Mouse (Mus musculus): ENCODE data around the gene Fads1. TPM values are rescaled to one million over a fixed set of nuclear protein-coding genes. Genes with fewer than 3 reads are reported as not detected.
A peak's percentile ranks its signal among the peaks of the same experiment; 100 is the strongest.

Fads1 gene
- polyA plus RNA-seq, 1 experiment, result 117 TPM

DNA sequence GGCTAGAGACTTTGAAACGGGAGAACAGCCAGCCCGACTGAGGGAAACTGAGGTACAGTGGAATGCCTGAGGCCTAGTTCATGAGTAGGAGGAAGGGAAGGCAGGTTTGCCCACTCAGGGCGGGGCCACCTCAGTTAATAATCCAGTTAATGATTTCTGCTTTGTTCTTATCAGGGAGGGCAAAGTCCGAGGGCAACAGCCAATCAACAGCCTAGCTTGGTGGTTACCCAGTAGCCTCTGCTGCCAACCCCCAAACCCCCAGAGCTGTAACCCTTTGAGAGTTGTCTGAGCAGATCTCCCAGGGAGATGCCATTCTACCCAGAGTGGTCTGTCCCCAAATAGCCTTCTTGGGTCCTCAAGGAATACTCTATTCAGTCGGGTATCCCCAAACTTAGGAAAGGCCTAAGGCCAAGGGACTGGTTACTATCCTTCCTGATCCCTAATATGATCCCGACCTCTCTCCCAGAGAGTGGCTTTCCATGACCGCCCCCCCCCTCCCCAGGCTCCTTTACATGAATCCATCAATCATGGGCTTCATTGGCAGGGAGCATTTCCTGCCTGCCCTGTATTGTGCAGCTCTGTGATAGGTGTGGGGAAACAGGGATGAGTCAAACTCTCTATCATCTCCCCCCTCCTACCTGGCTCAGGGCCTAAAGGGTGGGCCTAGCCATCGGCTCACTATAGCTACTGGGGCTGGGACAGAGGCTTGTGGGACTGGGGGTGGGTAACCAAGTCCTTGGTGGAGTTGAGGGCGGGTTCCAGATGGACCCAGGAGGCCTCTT is 53.3 kb downstream of the Fads1 start:
- TF ChIP-seq CTCF (IDR thresholded peaks at IDR 0.05; ENCODE audit: insufficient read depth, low read length) (no peak), POLR2A (IDR thresholded peaks at IDR 0.05; ENCODE audit: borderline replicate concordance, extremely low read depth, low read depth, low read length) (no peak)
- DNase-seq, result no peak
- no peak overlapping the region for H3K4me3 ChIP-seq (replicated peaks; ENCODE audit: extremely low read depth, low read depth, low read length)
- WGBS, result 70% methylated on average over 9 of the region's 9 CpGs
- H3K4me1 ChIP-seq (ENCODE audit: control insufficient read depth, insufficient read depth, low read length), result no peaks in the 10 kb centered on the region

DNA sequence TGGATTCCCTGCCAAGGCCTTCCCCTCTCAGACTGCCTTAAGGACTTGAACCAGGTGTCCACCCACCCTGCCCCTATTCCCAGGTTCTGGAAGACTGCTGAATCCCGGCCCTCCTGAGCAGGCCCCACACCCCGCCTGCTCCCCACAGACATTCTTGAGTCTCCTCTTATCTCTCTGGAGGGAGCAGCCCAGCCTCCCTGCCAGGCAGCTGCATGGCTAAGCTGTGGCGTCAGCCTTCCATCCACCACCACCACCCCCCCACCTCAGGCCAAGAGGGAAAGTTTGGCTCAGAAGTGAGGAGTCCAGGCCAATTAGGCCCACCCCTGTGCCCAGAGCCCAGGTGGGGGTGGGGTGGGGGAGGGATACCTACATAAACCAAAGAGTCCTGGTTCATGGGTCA is 55.8 kb downstream of the Fads1 start:
- 58% methylated on average over 3 of the region's 3 CpGs for WGBS
- TF ChIP-seq CTCF (IDR thresholded peaks at IDR 0.05; ENCODE audit: insufficient read depth, low read length) (no peak), POLR2A (IDR thresholded peaks at IDR 0.05; ENCODE audit: borderline replicate concordance, extremely low read depth, low read depth, low read length) (no peak)
- H3K4me3 ChIP-seq (replicated peaks; ENCODE audit: extremely low read depth, low read depth, low read length), result no peak overlapping the region
- peak; percentile 25 for DNase-seq
- no peaks in the 10 kb centered on the region for H3K4me1 ChIP-seq (ENCODE audit: control insufficient read depth, insufficient read depth, low read length)

- H3K4me1 ChIP-seq (ENCODE audit: control insufficient read depth, insufficient read depth, low read length), result no peaks in the 10 kb centered on the region
- WGBS, result 60% methylated on average over 2 of the region's 2 CpGs
- no peak overlapping the region for H3K4me3 ChIP-seq (replicated peaks; ENCODE audit: extremely low read depth, low read depth, low read length)
- TF ChIP-seq POLR2A (IDR thresholded peaks at IDR 0.05; ENCODE audit: borderline replicate concordance, extremely low read depth, low read depth, low read length) (no peak), CTCF (IDR thresholded peaks at IDR 0.05; ENCODE audit: insufficient read depth, low read length) (no peak)
- no peak for DNase-seq
Measured at GRCm38 (mm10) chr19:10239419-10239818, 56.7 kb downstream of the Fads1 start.

GRCm38 (mm10) chr19:10239975-10240653 is 57.4 kb downstream of the Fads1 start:
- peak overlapping the region; percentile 26 for H3K4me3 ChIP-seq (replicated peaks; ENCODE audit: extremely low read depth, low read depth, low read length)
- WGBS, result 4% methylated on average over 26 of the region's 26 CpGs
- TF ChIP-seq CTCF (IDR thresholded peaks at IDR 0.05; ENCODE audit: insufficient read depth, low read length) (no peak), POLR2A (IDR thresholded peaks at IDR 0.05; ENCODE audit: borderline replicate concordance, extremely low read depth, low read depth, low read length) (no peak)
- peak; percentile 18 for DNase-seq
- H3K4me1 ChIP-seq (ENCODE audit: control insufficient read depth, insufficient read depth, low read length), result no peaks in the 10 kb centered on the region

- Histone ChIP-seq H3K4me1 (ENCODE audit: control insufficient read depth, insufficient read depth, low read length) (no peaks in the 10 kb centered on the region), H3K4me3 (replicated peaks; ENCODE audit: extremely low read depth, low read depth, low read length) (peak within 1 kb of the TSS; percentile 26)
- 10% methylated on average over 43 of the region's 43 CpGs for WGBS
- peak; percentile 69 for TF ChIP-seq CTCF (IDR thresholded peaks at IDR 0.05; ENCODE audit: insufficient read depth, low read length)
- no peak for TF ChIP-seq POLR2A (IDR thresholded peaks at IDR 0.05; ENCODE audit: borderline replicate concordance, extremely low read depth, low read depth, low read length)
- peak; percentile 83 for DNase-seq
Measured at GRCm38 (mm10) chr19:10240654-10241305, 58.1 kb downstream of the Fads1 start, which contains the start of gene Myrf. Myrf (minus strand) TSS chr19:10240748.

DNA sequence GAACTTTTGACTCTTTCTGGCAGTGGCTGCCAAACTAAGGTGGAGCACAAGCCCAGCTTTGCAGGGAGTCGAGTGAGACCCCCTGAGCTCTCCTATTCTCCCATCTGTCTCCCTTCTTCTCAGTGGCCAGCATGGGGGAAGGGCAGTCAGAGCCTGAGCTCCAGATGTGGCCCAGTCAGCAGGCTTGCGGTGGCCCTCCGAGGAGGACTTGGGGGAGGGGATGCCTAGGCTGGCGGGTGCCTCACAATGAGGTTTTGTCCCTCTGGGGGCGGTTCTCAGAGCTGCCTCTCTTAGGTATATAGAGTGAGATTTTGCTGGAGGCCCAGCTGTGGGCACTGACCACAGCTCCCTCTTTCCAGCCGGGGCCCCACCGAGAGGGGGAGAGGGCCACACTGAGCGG is 60.2 kb downstream of the Fads1 start:
- Histone ChIP-seq H3K4me1 (ENCODE audit: control insufficient read depth, insufficient read depth, low read length) (no peaks in the 10 kb centered on the region), H3K4me3 (replicated peaks; ENCODE audit: extremely low read depth, low read depth, low read length) (no peak overlapping the region)
- 39% methylated on average over 8 of the region's 8 CpGs for WGBS
- no peak for TF ChIP-seq CTCF (IDR thresholded peaks at IDR 0.05; ENCODE audit: insufficient read depth, low read length)
- TF ChIP-seq POLR2A (IDR thresholded peaks at IDR 0.05; ENCODE audit: borderline replicate concordance, extremely low read depth, low read depth, low read length), result no peak
- no peak for DNase-seq

DNA sequence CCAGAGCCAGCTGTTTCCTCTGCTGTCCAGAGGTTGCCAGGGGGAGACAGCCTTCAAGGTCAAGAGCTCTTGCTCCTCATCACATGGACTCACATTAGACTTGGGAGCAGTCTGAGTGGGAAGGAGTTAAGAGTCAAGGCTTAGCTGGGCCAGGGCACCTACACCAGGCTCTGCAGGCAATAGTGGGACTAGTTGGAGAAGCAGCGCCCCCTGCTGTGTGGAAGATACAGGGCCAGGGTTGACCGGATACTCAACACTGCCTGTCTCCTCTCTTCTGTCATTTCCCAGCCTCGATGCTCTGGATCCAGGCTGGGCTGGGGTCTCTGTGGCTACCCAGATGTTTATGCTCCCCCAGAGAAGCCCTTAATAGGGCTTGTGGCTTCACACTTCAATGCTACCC is 61.5 kb downstream of the Fads1 start:
- DNase-seq, result peak; percentile 48
- WGBS, result 19% methylated on average over 3 of the region's 3 CpGs
- no peaks in the 10 kb centered on the region for H3K4me1 ChIP-seq (ENCODE audit: control insufficient read depth, insufficient read depth, low read length)
- TF ChIP-seq POLR2A (IDR thresholded peaks at IDR 0.05; ENCODE audit: borderline replicate concordance, extremely low read depth, low read depth, low read length), result no peak
- TF ChIP-seq CTCF (IDR thresholded peaks at IDR 0.05; ENCODE audit: insufficient read depth, low read length), result peak; percentile 57
- no peak overlapping the region for H3K4me3 ChIP-seq (replicated peaks; ENCODE audit: extremely low read depth, low read depth, low read length)

Other genes with a start within 250 kb of the Fads1 start
- 4,642 and 7,955 TPM in 2 replicates for gene Fth1, start 202.3 kb upstream of the Fads1 start, polyA plus RNA-seq (2012; rRNA removed)
- 2.3 and 3.1 TPM in 2 replicates for gene Best1, start 181.3 kb upstream of the Fads1 start, polyA plus RNA-seq (2012; rRNA removed)
- 10.5 and 13.8 TPM in 2 replicates for gene Rab3il1, start 181.2 kb upstream of the Fads1 start, polyA plus RNA-seq (2012; rRNA removed)
- gene Fads3, start 141.3 kb upstream of the Fads1 start, polyA plus RNA-seq (2012; rRNA removed), result 283 and 341 TPM in 2 replicates
- 62.3 and 87.2 TPM in 2 replicates for gene Fads2, start 81.1 kb upstream of the Fads1 start, polyA plus RNA-seq (2012; rRNA removed)
- 70.0 and 74.4 TPM in 2 replicates for gene Tmem258, start 21.1 kb downstream of the Fads1 start, polyA plus RNA-seq (2012; rRNA removed)
- gene Fen1, start 21.3 kb downstream of the Fads1 start, polyA plus RNA-seq (2012; rRNA removed), result 4.8 and 6.6 TPM in 2 replicates
- 54.8 and 62.8 TPM in 2 replicates for gene Myrf, start 57.9 kb downstream of the Fads1 start, polyA plus RNA-seq (2012; rRNA removed)
- gene Dagla, start 122.0 kb downstream of the Fads1 start, polyA plus RNA-seq (2012; rRNA removed), result 15.3 TPM in 2 replicates
- gene Syt7, start 206.2 kb downstream of the Fads1 start, polyA plus RNA-seq (2012; rRNA removed), result 10.9 and 11.7 TPM in 2 replicates